Mouse (Mus musculus) hematopoietic stem cell, adult 5-6 weeks (primary cell): ENCODE measurements around the gene Fam180a. TPM values are rescaled to one million over a fixed set of nuclear protein-coding genes. Genes with fewer than 3 reads are reported as not detected.

Experiments
- ATAC-seq, 2 experiments: fragments of 125-278 bp in 1 of 2; replicated peaks in 1 of 2; 2 replicates each; pipeline ENCODE4 v1.8.0; 2016 to 2017; ENCODE audit warnings: inconsistent platforms in 2 of 2, mild to moderate bottlenecking in 2 of 2, moderate number of reproducible peaks in 2 of 2, low read depth in 1 of 2, moderate TSS enrichment in 1 of 2; ENCODE audit not compliant: low FRiP score in 2 of 2, poor library complexity in 2 of 2, severe bottlenecking in 2 of 2, insufficient read depth in 1 of 2, low TSS enrichment in 1 of 2
- total RNA-seq: library from RNA; stranded (forward); fragments of 172-1452, 232-1000 nt; gene quantifications from 2 replicates; pipeline ENCODE4 v1.2.3, GENCODE M21; 2017

Fam180a gene
- total RNA-seq, 1 experiment from 2014 or later = not detected

GRCm38 (mm10) chr6:35324306-35324705 is 1.6 kb downstream of the Fam180a start:
- ATAC-seq = no peak

GRCm38 (mm10) chr6:35323046-35323445 is 2.9 kb downstream of the Fam180a start:
- ATAC-seq = no peak

- no peak for ATAC-seq
Measured at GRCm38 (mm10) chr6:35321105-35321504, 4.8 kb downstream of the Fam180a start.

GRCm38 (mm10) chr6:35319850-35320249 is 6.1 kb downstream of the Fam180a start:
- ATAC-seq = no peak

- ATAC-seq = no peak
Measured at GRCm38 (mm10) chr6:35313520-35313919, 12.4 kb downstream of the Fam180a start.

GRCm38 (mm10) chr6:35309406-35309805 is 16.5 kb downstream of the Fam180a start:
- no peak for ATAC-seq

GRCm38 (mm10) chr6:35308037-35308436 is 17.9 kb downstream of the Fam180a start, which contains the start of gene Slc13a4:
Slc13a4 (minus strand) TSS chr6:35308131.
- no peak for ATAC-seq

GRCm38 (mm10) chr6:35307136-35307535 is 18.8 kb downstream of the Fam180a start:
- no peak for ATAC-seq

- ATAC-seq = no peak
Measured at GRCm38 (mm10) chr6:35303355-35303900, 22.5 kb downstream of the Fam180a start.

GRCm38 (mm10) chr6:35302581-35302980 is 23.4 kb downstream of the Fam180a start:
- ATAC-seq = no peak

GRCm38 (mm10) chr6:35298323-35298722 is 27.6 kb downstream of the Fam180a start:
- no peak for ATAC-seq

- ATAC-seq = no peak
Measured at GRCm38 (mm10) chr6:35297516-35298227, 28.3 kb downstream of the Fam180a start.

GRCm38 (mm10) chr6:35297001-35297400 is 28.9 kb downstream of the Fam180a start:
- ATAC-seq = no peak

- no peak for ATAC-seq
Measured at GRCm38 (mm10) chr6:35294964-35295363, 31.0 kb downstream of the Fam180a start.

GRCm38 (mm10) chr6:35289676-35290075 is 36.3 kb downstream of the Fam180a start:
- ATAC-seq = no peak

GRCm38 (mm10) chr6:35288920-35289319 is 37.0 kb downstream of the Fam180a start:
- ATAC-seq = no peak

- peak; percentile 44 to 55; a peak in 2 of 4 replicates for ATAC-seq
Measured at GRCm38 (mm10) chr6:35288114-35288761, 37.7 kb downstream of the Fam180a start.

GRCm38 (mm10) chr6:35279306-35279705 is 46.6 kb downstream of the Fam180a start:
- no peak; a peak in 1 of 4 replicates for ATAC-seq
